Mouse (Mus musculus) neutrophil, adult 83 days (primary cell): ENCODE data around the gene Scgb1b18. TPM values are rescaled to one million over a fixed set of nuclear protein-coding genes. Genes with fewer than 3 reads are reported as not detected.

Experiments used
- total RNA-seq, 2 experiments: library from RNA; stranded (reverse); gene quantifications; one replicate each; pipeline ENCODE4 v1.2.4; 2023

The Scgb1b18 gene
- not detected for total RNA-seq

GRCm38 (mm10) chr7:33185268-33185667, at the start of gene Scgb1b18:
Gene Scgb1b18 (plus strand): TSS chr7:33185568.

GRCm38 (mm10) chr7:33173764-33174163, 11.6 kb upstream of the Scgb1b18 start, which contains the start of gene Scgb2b18:
Gene Scgb2b18 (minus strand): TSS chr7:33173864.

Other genes starting within 250 kb of the Scgb1b18 start
- gene Scgb2b17, start 129.0 kb upstream of the Scgb1b18 start, total RNA-seq, result not detected
- gene Scgb1b17, start 122.1 kb upstream of the Scgb1b18 start, total RNA-seq, result not detected
- gene Scgb2b18, start 11.7 kb upstream of the Scgb1b18 start, total RNA-seq, result not detected
- gene Scgb2b19, start 94.8 kb downstream of the Scgb1b18 start, total RNA-seq, result not detected
- gene Scgb1b19, start 101.7 kb downstream of the Scgb1b18 start, total RNA-seq, result not detected
- not detected for gene Scgb2b20, start 180.8 kb downstream of the Scgb1b18 start, total RNA-seq
- not detected for gene Scgb1b20, start 187.7 kb downstream of the Scgb1b18 start, total RNA-seq